Mouse (Mus musculus): ENCODE measurements around the gene Lyve1. TPM values are rescaled to one million over a fixed set of nuclear protein-coding genes. Genes with fewer than 3 reads are reported as not detected.

Lyve1 gene
- polyA plus RNA-seq, 1 experiment from 2014 or later = 14.6 TPM

DNA sequence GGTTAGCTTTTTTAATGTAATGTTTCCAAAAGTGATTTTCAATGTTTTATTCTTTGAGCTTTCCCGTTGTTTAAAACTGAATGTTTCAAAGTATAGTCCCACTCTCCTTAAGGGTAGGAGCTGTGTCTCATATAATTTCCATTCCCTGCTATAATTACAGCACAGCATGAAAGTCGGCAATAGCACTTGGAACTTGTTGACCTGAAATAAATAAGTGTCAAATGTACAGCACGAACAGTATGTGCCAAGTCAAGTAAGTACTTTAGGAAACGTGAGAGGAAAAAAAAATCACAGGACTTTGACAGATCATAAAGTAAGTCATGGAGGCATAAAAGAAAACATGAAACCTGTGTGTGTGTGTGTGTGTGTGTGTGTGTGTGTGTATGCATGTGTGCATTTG, 41.0 kb downstream of the Lyve1 start:
- WGBS = 24% methylated on average over 4 of the region's 4 CpGs
- Histone ChIP-seq H3K4me1 (peaks cover 34% of the 10 kb centered on the region), H3K9ac (no peak overlapping the region), H3K36me3 (peaks cover 16% of the 10 kb centered on the region; the same call in 1 of the 2 replicates), H3K4me2 (no peak overlapping the region), H3K4me3 (no peak overlapping the region), H3K27me3 (no peaks in the 10 kb centered on the region), H3K9me3 (no peaks in the 10 kb centered on the region), H3K27ac (peak overlapping the region; percentile 75)
- ATAC-seq (ENCODE audit: insufficient number of reproducible peaks, low FRiP score, low TSS enrichment, low read depth) = 0 out of 2 replicates have a peak, but pooled peaks have one; percentile 3

DNA sequence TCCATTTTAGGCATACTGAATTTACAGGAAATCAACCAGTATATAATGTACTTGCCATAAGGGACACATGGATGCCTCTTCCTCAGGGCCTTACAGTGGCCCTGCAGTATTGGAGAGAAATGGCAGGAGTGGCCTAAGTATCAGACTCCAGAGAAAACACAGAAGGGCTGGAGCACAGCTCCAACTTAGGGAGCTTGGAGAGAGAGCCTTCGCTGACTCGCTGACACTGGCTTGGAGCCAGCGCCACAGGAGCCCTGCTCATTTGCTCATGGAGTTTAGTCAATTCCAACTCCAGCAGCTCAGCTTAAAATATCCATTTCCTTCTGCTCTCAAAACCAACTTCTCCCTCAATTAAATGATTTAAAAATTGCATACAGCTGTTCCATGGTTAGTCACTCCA, 41.4 kb downstream of the Lyve1 start:
- Histone ChIP-seq H3K4me3 (no peak overlapping the region), H3K27me3 (no peaks in the 10 kb centered on the region), H3K27ac (peak overlapping the region; percentile 74; the same call in 1 of the 2 replicates), H3K4me2 (no peak overlapping the region), H3K9me3 (no peaks in the 10 kb centered on the region), H3K36me3 (peaks cover 16% of the 10 kb centered on the region; the same call in 1 of the 2 replicates), H3K9ac (no peak overlapping the region), H3K4me1 (peaks cover 34% of the 10 kb centered on the region)
- WGBS = 32% methylated on average over 3 of the region's 3 CpGs
- ATAC-seq (ENCODE audit: insufficient number of reproducible peaks, low FRiP score, low TSS enrichment, low read depth) = peak; percentile 74; the same call in 1 of the 2 replicates

- peaks cover 34% of the 10 kb centered on the region for H3K4me1 ChIP-seq
- WGBS = 74% methylated on average over 5 of the region's 5 CpGs
- ATAC-seq (ENCODE audit: insufficient number of reproducible peaks, low FRiP score, low TSS enrichment, low read depth) = no peak
Measured at GRCm38 (mm10) chr7:110821068-110821467, 42.0 kb downstream of the Lyve1 start.

GRCm38 (mm10) chr7:110818787-110819350, 44.2 kb downstream of the Lyve1 start:
- peaks cover 29% of the 10 kb centered on the region for H3K4me1 ChIP-seq
- no peak overlapping the region for H3K4me2 ChIP-seq
- H3K27me3 ChIP-seq = no peaks in the 10 kb centered on the region
- H3K36me3 ChIP-seq = peaks cover 10% of the 10 kb centered on the region; the same call in 1 of the 2 replicates
- H3K9me3 ChIP-seq = no peaks in the 10 kb centered on the region
- ATAC-seq (ENCODE audit: insufficient number of reproducible peaks, low FRiP score, low TSS enrichment, low read depth) = no peak
- H3K4me3 ChIP-seq = no peak overlapping the region
- 86% methylated on average over 11 of the region's 11 CpGs for WGBS
- no peak overlapping the region for H3K27ac ChIP-seq
- H3K9ac ChIP-seq = no peak overlapping the region

More at GRCm38 (mm10) chr7:110821068-110821467, 42.0 kb downstream of the Lyve1 start:
- Histone ChIP-seq H3K4me2 (no peak overlapping the region), H3K27me3 (no peaks in the 10 kb centered on the region), H3K36me3 (peaks cover 16% of the 10 kb centered on the region; the same call in 1 of the 2 replicates), H3K4me3 (no peak overlapping the region), H3K27ac (peak overlapping the region; percentile 74; the same call in 1 of the 2 replicates), H3K9me3 (no peaks in the 10 kb centered on the region), H3K9ac (no peak overlapping the region)

DNA sequence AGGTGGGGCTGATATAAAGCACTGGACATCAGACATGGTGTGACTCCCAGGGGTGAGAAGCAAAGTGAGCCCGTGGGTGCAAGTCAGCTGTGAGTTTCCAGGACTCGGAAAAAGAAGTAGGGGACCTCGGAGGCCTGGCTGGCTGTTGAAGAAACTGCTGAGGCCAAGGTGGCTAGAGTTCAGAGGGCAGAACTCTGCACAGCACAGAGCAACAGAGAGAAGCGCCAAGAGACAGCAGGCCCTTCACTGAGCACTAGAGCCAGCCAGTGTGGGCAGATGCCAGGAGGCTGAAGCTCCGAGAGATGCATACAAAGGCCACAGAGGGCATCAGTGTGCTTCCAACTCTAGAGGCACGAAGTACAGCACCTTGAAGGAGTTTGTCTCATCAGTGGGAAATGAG, 44.8 kb downstream of the Lyve1 start:
- Histone ChIP-seq H3K27me3 (no peaks in the 10 kb centered on the region), H3K9ac (no peak overlapping the region), H3K4me2 (no peak overlapping the region), H3K9me3 (no peaks in the 10 kb centered on the region), H3K36me3 (peaks cover 3% of the 10 kb centered on the region; the same call in 1 of the 2 replicates), H3K4me1 (peaks cover 24% of the 10 kb centered on the region), H3K4me3 (no peak overlapping the region), H3K27ac (no peak overlapping the region)
- WGBS = 81% methylated on average over 6 of the region's 6 CpGs
- ATAC-seq (ENCODE audit: insufficient number of reproducible peaks, low FRiP score, low TSS enrichment, low read depth) = no peak

DNA sequence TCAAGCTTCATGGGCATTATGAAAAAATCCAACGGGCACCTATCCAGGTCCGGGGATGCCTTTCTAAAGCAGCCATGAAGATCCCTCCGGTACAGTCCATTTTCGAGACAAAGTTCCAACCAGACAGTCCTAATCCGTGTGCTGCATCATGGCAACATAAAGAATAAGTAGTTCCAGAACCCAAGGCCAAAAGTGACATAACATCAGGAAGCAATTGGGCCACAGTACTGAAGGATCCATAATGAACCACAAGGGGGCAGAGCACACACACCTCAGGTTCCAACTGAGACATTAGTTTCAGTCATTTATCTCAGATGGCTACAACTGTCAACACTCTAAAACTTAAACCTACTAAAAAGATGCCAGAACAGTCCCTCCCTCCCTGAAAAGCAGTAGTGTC, 47.0 kb downstream of the Lyve1 start:
- Histone ChIP-seq H3K4me2 (no peak overlapping the region), H3K9ac (no peak overlapping the region), H3K4me1 (peaks cover 6% of the 10 kb centered on the region), H3K4me3 (no peak overlapping the region), H3K27ac (0 out of 2 replicates have a peak overlapping the region, but pooled peaks have one; percentile 3), H3K36me3 (peaks cover 7% of the 10 kb centered on the region; the same call in 1 of the 2 replicates), H3K9me3 (no peaks in the 10 kb centered on the region), H3K27me3 (no peaks in the 10 kb centered on the region)
- 41% methylated on average over 5 of the region's 5 CpGs for WGBS
- ATAC-seq (ENCODE audit: insufficient number of reproducible peaks, low FRiP score, low TSS enrichment, low read depth) = peak; percentile 71; the same call in 1 of the 2 replicates

GRCm38 (mm10) chr7:110813983-110814382, 49.1 kb downstream of the Lyve1 start:
- Histone ChIP-seq H3K9me3 (no peaks in the 10 kb centered on the region), H3K9ac (no peak overlapping the region), H3K27ac (no peak overlapping the region), H3K4me3 (no peak overlapping the region), H3K27me3 (no peaks in the 10 kb centered on the region), H3K4me1 (peaks cover 7% of the 10 kb centered on the region), H3K36me3 (peaks cover 7% of the 10 kb centered on the region; the same call in 1 of the 2 replicates), H3K4me2 (no peak overlapping the region)
- WGBS = 88% methylated on average over 1 of the region's 1 CpGs
- ATAC-seq (ENCODE audit: insufficient number of reproducible peaks, low FRiP score, low TSS enrichment, low read depth) = no peak

DNA sequence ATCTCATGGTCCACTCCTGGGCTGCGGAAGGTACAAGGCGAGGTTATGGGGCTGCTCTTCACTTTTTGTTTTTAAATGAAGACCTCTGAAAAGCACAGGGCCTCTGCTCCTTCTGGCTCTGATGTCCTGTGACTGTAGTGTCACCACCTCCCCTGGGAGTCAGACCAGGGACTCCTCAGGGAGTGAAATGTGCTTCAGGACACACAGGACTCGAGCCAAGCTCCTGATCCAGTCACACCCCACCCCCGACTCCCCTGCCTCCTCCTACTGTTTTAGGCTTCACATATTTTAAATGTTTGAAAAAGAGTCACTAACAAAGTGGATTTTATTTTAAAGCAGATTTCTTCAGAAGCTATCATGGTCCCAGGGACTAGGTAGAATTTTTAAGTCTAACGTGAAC, 51.5 kb downstream of the Lyve1 start:
- Histone ChIP-seq H3K27ac (no peak overlapping the region), H3K4me3 (no peak overlapping the region), H3K27me3 (no peaks in the 10 kb centered on the region), H3K9me3 (no peaks in the 10 kb centered on the region), H3K4me2 (no peak overlapping the region), H3K4me1 (peaks cover 3% of the 10 kb centered on the region), H3K36me3 (peaks cover 7% of the 10 kb centered on the region; the same call in 1 of the 2 replicates), H3K9ac (no peak overlapping the region)
- WGBS = 77% methylated on average over 5 of the region's 5 CpGs
- ATAC-seq (ENCODE audit: insufficient number of reproducible peaks, low FRiP score, low TSS enrichment, low read depth) = no peak

DNA sequence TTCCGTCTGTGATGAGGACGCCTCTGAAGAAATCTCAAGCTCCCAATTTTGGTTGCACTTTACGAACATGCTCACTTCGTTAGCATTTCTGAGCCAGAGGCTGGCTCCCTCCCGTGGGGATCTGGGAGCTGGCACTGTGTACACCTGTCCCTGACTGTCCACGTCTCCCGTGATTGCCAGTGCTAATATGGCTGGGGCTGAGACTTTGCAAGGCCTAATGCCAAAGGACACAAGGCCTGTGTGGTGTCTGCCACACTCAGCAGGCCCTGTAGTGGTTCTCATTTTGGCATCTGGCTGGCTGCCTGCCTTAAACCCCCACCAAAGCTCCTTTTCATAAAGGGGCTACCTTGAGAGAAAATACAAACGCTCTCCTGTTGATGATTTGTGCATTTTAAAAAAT, 52.0 kb downstream of the Lyve1 start:
- ATAC-seq (ENCODE audit: insufficient number of reproducible peaks, low FRiP score, low TSS enrichment, low read depth) = no peak
- Histone ChIP-seq H3K9me3 (no peaks in the 10 kb centered on the region), H3K36me3 (peaks cover 7% of the 10 kb centered on the region; the same call in 1 of the 2 replicates), H3K9ac (no peak overlapping the region), H3K27me3 (no peaks in the 10 kb centered on the region), H3K4me1 (peaks cover 3% of the 10 kb centered on the region), H3K27ac (no peak overlapping the region), H3K4me3 (no peak overlapping the region), H3K4me2 (no peak overlapping the region)
- WGBS = 69% methylated on average over 8 of the region's 8 CpGs

DNA sequence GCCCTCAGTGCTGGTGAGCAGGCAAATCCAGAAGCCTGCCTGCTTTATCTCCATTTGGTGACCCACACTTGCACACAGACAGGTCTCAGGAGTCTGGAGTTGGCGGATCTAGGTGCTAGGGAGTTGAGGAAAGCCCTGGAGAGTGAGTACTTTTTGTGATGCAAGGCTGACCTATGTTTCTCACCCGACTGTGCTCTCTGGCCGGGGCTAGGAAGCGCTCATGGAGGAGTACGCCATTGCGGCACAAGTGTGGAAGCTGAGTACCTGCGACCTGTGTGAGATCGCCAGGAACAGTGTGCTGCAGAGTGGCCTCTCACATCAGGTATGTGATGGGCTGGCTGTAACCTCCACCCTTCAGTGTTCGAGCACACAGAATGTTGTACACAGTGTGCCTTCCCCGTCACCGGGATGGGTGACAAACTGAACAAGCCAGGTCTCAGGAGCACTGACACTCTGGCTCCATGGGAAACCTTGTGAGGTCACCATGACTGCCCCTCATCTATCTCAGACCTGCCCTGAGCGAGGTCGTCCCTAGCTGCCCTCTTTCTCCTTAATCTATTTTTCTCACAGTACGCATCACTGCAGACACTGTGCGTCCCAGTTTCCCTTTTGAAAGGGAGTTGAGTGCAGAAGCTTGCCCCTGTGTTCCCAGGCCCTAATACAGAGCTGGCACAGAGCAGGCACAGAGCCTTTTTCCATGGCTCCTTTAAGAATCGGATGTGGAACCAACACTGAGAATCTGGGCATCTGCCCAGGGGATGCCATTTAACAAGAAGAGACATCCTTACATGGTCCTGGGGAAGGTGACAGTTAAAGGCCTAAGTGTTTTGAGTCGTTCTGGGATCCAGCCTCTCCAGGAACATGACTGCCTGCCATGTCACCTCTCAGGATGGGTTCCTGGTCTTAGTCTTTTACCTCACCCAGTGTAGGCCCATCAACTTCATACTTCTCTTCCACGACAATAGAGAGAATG, 53.2 kb downstream of the Lyve1 start:
- peaks cover 3% of the 10 kb centered on the region for H3K4me1 ChIP-seq
- H3K27ac ChIP-seq = no peak overlapping the region; the same call in 1 of the 2 replicates
- no peak overlapping the region for H3K4me3 ChIP-seq
- H3K9ac ChIP-seq = no peak overlapping the region
- peaks cover 9% of the 10 kb centered on the region; the same call in 1 of the 2 replicates for H3K36me3 ChIP-seq
- H3K4me2 ChIP-seq = no peak overlapping the region
- H3K9me3 ChIP-seq = no peaks in the 10 kb centered on the region
- no peak for ATAC-seq (ENCODE audit: insufficient number of reproducible peaks, low FRiP score, low TSS enrichment, low read depth)
- 87% methylated on average over 18 of the region's 18 CpGs for WGBS
- no peaks in the 10 kb centered on the region for H3K27me3 ChIP-seq

DNA sequence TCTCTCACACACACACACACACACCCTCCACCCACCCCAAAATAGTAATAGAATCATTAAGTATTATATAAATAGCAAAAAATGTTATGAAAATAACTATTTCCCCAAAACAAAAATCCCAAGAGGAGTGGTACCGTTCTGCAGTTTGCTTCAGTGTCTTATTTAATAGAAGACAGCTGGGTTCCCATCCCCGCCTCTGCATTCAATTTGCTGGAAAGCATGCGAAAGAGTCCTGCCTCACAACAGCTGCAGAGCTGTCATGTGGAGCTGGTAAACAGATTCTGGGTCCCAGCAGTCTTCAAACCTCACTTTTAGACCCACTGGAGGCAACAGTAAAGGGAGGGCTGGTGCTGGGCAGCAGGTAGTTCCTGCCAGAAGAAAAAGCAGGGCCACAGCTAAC, 54.1 kb downstream of the Lyve1 start:
- peaks cover 10% of the 10 kb centered on the region; the same call in 1 of the 2 replicates for H3K36me3 ChIP-seq
- 33% methylated on average over 3 of the region's 3 CpGs for WGBS
- no peaks in the 10 kb centered on the region for H3K9me3 ChIP-seq
- no peak overlapping the region for H3K4me3 ChIP-seq
- H3K9ac ChIP-seq = no peak overlapping the region
- no peaks in the 10 kb centered on the region for H3K27me3 ChIP-seq
- H3K27ac ChIP-seq = no peak overlapping the region
- no peak for ATAC-seq (ENCODE audit: insufficient number of reproducible peaks, low FRiP score, low TSS enrichment, low read depth)
- peaks cover 11% of the 10 kb centered on the region for H3K4me1 ChIP-seq
- H3K4me2 ChIP-seq = no peak overlapping the region
